Mouse (Mus musculus) urinary bladder, postnatal 14 days (tissue): ENCODE data around the gene Psmc3.
A peak's percentile ranks its signal among the peaks of the same experiment; 100 is the strongest.

Experiments used
- DNase-seq: peaks from one replicate; pipeline ENCODE4 v3.0.0; 2021; ENCODE audit warnings: low spot score

Psmc3 gene

GRCm38 (mm10) chr2:91053181-91053933 is 452 bp upstream of the Psmc3 start:
- DNase-seq = no peak

DNA sequence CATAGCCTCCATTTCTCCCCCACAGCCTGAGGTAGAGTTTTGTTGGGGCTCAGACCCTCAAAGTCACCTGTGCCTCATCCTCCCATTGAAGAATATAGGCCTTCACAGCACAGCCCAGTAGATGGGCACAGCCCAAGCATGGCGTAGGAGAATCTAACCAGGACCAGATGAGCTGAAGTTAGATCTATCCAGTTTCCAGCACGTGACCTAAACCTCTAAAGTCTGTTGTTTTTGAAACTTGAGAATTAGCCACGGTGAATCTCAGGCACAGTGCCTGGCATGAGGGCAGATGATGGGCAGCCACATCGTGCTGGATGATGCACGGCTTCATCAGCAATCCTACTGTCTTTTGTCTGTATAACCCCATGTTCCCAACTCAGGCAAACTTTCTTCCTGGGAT is 4.6 kb downstream of the Psmc3 start:
- no peak for DNase-seq

- DNase-seq = no peak
Measured at GRCm38 (mm10) chr2:91059376-91059775, 5.6 kb downstream of the Psmc3 start.

DNA sequence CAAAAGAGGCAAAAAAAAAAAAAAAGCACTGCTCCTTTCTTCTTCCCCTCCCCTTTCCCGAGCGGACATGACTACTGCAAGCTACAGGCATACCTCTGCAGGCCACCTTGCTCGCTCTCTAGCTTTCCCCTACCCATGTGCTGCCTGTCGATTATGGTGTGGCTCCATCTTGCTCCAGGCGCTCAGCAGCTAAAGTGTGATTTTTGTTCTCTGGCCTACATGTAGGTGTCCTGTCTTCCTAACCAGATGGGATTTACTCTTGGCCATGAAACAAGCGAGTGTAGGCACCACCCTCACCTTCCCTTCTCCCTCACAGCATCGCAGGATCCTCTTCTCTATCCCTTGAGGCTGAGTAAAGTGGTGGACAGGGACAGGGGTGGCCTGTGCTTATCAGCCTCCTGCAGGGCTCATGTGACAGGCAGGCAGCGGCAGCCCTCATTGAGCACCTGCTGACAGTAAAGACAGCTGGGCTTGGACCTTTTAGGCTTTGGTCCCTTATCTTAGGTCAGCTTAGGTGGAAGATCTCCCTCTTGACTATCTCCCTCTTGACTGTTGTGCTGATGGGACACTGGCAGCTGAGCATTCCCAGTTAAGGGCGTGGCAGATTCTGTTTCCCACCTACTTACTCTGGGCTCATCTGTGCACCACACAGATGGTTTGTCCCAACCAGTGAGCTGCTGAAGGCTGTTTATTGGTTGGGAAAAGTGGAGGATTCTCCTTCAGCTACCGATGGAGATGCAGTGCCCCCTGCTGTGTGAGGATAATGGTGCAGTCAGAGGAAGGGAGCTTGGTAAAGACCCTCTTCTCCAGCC is 6.9 kb downstream of the Psmc3 start:
- no peak for DNase-seq

- peak; percentile 69 for DNase-seq
Measured at GRCm38 (mm10) chr2:91061849-91062481, 8.2 kb downstream of the Psmc3 start.

GRCm38 (mm10) chr2:91062779-91063606 is 9.2 kb downstream of the Psmc3 start:
- no peak for DNase-seq

DNA sequence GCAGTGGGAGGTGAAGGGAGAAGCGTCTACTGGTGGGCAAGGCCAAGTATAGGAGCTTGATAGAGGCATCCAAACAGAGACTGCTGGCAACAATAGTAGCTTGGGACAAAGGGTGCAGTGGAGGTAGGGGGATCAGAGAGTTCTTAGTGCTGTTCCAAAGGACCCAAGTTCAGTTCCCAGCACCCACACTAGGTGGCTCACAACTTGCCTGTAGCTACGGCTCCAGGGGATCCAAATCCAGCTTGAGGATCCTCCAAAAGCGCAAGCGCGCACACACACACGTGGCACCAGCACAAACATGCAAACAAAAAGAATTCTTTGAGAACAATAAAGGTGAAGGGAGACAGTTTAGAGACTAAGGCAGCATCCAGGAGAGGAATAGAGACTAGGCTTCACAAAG is 10.4 kb downstream of the Psmc3 start:
- no peak for DNase-seq

DNA sequence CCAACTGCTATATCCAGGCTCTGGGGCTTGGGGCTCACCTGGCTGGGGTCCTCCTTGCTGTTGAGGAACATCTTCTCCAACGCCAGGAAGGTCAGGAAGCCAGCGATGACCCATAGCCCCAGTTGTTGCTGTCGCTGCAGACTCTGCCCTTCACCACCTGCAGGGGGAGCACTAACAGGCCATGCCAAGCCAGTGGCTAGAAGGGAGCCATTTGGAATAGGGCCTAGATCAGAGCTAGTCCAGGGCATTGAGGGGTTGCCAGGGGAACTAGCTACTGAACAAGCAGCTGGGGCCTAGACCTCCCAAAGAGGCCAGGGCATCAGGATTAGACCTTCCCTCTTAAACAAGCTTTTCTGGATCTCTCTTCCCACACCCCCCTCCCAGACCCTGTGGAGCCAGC is 11.7 kb downstream of the Psmc3 start:
- DNase-seq = no peak

- DNase-seq = no peak
Measured at GRCm38 (mm10) chr2:91066455-91066854, 12.6 kb downstream of the Psmc3 start.

DNA sequence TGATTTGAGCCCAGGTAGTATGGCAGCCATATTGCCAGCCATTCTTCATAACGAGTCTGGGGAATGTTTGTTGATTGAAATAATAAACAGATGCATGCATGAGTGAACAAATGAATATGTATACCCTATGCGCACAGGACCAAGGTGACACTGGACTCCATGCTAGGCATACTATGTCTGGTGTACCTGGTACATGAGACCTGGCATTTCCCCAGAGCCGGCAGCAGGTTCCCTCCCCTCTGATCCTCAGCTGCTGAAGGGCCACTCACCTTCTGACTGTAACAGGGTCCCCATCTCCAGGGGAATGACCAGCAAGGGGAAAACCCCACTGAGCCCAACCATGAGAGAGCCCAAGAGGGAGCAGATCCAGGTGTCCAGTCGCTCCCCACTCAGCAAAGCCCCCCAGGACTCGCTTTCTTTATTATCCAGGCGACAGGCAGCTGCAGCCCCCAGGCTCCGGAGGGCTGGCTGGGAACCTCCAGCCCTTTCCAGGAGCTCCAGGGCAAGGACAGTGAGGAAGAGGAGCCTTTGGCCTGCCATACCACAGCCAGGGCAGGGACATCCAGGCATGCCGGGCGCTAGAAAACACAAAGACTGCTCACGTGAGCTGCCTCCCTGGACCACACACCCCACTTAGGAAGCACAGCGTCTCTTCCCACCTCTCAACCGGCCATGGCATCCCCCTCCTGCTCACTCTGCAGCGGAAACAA is 14.5 kb downstream of the Psmc3 start:
- DNase-seq = no peak

DNA sequence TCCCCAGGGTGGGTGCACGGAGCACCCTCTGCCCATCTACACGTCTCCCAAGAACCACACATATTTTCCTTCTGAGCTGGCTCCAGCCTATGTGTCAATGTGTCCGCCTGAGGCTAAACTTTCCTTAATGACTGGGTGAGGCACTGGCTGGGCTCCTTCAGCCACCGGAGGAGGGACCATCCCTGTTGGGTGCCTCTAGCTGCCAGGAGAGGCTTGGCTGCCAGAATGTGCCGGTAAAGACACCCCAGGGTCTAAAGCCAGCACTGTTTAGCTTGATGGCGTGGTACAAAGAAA is 15.0 kb downstream of the Psmc3 start:
- DNase-seq = no peak

- DNase-seq = no peak
Measured at GRCm38 (mm10) chr2:91069306-91070000, 15.6 kb downstream of the Psmc3 start.

DNA sequence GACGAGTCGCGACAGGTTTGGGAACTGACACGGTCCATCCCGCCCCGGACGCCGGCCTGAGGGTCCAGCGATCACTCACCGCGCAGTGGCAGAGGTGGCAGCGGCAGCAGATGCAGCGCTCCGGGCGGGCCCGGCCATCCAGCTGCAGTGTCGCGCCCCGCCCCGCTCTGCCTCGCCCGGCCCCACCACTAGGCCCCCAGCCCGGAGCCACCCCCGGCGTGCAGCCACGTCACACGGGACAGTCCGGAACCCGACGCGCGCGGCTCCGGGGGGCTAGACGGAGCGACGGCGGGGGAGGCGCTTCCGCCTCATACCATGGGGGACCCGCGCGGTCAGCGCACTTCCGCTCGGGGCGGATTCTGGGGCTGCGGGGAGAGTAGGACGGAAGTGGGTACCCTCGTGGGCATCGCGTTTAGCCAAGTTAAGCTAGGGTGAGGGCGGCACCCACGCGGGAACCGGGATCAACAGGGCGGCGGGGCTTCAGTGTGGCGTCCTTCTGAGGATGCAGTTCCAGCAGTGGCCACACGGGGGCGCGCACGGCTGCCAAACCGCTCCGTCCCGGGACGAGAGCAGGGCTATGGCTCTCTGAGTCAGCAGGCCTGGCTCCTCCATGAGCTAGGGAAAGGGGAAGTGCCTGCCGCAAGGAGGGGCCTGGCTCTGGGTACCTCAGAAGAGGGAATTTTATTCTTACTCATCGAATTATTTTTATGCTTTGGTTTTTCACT is 16.4 kb downstream of the Psmc3 start, which contains the start of gene Slc39a13:
Slc39a13 (minus strand) TSS at position 342 of the 725 bp plus-strand sequence.
- DNase-seq = peak; percentile 95

GRCm38 (mm10) chr2:91071059-91071458 is 17.2 kb downstream of the Psmc3 start:
- DNase-seq = no peak

GRCm38 (mm10) chr2:91072092-91072491 is 18.3 kb downstream of the Psmc3 start:
- DNase-seq = no peak

GRCm38 (mm10) chr2:91077957-91078313 is 24.1 kb downstream of the Psmc3 start:
- DNase-seq = no peak

DNA sequence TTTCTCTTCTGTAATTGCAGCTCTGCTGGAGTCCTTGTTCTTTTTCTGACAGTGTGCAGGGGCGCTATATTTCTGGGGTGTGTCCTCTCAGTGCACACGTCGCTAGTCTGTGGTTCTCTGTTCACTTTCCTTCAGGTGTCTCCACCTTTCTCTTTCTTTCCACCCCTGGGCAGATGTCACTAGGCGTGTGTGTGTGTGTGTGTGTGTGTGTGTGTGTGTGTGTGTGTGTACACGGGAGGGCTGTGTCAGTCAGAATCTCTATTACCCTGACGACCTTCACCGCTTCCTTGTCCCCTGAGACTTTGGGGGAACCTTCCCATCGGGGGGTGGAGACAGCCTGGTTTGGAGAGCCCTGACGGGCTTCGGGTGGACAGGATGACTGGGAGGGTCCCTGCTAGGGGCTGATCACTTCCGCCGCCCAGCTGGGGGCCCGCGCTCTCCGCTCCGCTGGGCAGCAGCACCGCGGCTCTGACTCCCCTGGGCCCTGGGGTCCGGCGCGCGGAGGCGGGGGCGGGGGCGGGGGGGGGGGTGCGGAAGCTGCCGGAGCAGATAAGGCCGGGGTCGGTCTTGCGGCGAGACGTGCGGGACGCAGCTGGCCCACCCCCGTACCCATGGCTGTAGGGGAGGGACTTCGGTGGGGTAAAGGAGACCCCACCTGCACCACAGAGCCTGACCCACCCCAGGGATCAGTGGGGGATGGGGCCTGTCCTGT is 24.7 kb downstream of the Psmc3 start:
- DNase-seq = no peak

DNA sequence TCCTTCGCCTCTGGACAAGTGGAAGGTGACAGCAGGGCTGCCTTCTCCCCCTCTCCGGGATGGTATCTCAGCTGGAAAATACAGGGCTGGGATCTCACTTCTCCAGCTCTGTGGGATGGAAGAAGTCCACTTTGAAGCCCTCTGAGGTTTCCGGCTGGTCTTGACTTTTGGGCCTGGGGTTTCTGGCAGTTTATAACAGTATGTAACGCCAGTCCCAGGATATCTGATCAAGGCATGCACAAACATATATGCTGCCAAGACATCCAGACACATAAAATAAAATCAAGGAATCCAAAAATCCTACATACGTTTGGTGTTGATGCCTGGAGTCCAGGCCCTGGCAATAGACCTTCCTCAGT is 25.2 kb downstream of the Psmc3 start:
- DNase-seq = no peak

- no peak for DNase-seq
Measured at GRCm38 (mm10) chr2:91080784-91081513, 27.1 kb downstream of the Psmc3 start.
